Comparison of ENCODE assay signal across 12 mouse cellular contexts in the genomic region with DNA sequence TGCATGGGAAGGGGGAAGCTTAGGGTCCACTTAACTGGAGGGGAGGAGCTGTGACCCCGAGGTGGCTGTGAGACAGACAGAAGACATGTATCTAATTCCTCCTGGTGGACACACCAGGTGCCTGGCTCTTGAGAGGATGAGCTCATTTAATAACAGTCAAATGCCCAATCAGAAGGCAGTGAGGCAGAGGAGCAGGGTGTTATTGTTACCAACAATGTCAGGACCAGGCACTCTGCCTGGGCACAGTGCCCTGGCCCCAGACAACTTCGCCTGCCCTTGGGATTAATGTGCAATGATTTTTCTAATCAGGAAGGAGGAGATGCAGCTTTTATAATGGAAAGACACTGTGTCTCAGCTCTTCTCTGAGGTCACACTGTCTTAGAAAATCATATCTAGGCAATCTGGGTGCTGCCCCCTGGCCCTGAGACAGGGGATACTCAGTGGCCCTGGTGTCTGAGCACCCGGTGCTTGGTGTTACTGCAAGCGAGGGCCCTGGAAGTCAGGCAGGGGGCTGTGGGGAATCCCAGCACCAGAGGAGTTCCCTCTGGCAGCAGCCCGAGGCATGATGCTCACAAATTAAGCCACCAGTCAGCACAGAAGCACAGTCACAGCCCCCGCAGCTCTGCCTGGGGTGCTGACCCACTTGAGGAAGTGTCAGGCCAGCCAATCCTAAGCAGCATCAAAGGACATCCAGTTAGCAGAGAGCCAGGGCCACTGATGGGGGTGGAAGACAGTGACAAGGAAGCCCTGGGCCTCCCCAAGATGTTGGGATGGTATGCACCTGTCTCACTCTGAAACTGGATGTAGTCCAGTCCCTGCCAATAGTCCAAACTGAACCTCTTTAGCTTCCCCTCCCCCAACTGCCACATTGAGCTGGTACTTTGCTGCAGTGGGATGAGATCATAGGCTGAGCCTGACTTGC.
A peak's percentile ranks its signal among the peaks of the same experiment; 100 is the strongest.
DNase-seq lines count a peak whose midpoint lies in the region; ATAC-seq and TF ChIP-seq lines count a peak whose summit lies in the region.
"Had no signal": no experiment of that assay in that cellular context is flagged by ENCODE, and none has a peak within 500 bp of the region (broad histone marks: within the 10 kb centered on the region; RNA-seq: fewer than 3 reads in every experiment).

No protein-coding gene starts in this region.

- no peak overlapping the region for H3K4me2 ChIP-seq in lung, postnatal 0 days (replicated peaks; ENCODE audit: low read depth, low read length)
- H3K4me2 ChIP-seq in hindbrain, embryonic 13.5 days: no peak overlapping the region
- no peak overlapping the region for H3K4me2 ChIP-seq in liver, embryonic 12.5 days
- H3K4me2 ChIP-seq: embryonic facial prominence, embryonic 12.5 days; limb, embryonic 13.5 days; neural tube, embryonic 12.5 days had no signal

- intact Hi-C loops in left cerebral cortex, postnatal 4 days (cut with DNase I): no loop called here

- no peak for ATAC-seq in lung, postnatal 0 days
- ATAC-seq in hindbrain, embryonic 13.5 days (ENCODE audit: low FRiP score): no peak
- no peak for ATAC-seq in liver, embryonic 12.5 days

- H3K4me1 ChIP-seq in lung, postnatal 0 days (ENCODE audit: insufficient read depth, low read depth, low read length): peaks cover 7% of the 10 kb centered on the region; the same call in 1 of the 2 replicates
- H3K4me1 ChIP-seq in hindbrain, embryonic 13.5 days (replicated peaks): peaks cover 89% of the 10 kb centered on the region
- peaks cover 78% of the 10 kb centered on the region for H3K4me1 ChIP-seq in olfactory bulb, adult 2 months (ENCODE audit: control insufficient read depth, insufficient read depth, low read length)
- H3K4me1 ChIP-seq in liver, embryonic 12.5 days: no peaks in the 10 kb centered on the region

- H3K27ac ChIP-seq in lung, postnatal 0 days (ENCODE audit: low read length): no peak overlapping the region
- peak overlapping the region; percentile 55 for H3K27ac ChIP-seq in hindbrain, embryonic 13.5 days
- peak overlapping the region; percentile 7 for H3K27ac ChIP-seq in olfactory bulb, adult 2 months (ENCODE audit: insufficient read depth, low read depth, low read length)
- no peak overlapping the region for H3K27ac ChIP-seq in liver, embryonic 12.5 days
- H3K27ac ChIP-seq: embryonic facial prominence, embryonic 12.5 days; limb, embryonic 13.5 days; neural tube, embryonic 12.5 days had no signal

- H3K27me3 ChIP-seq in lung, postnatal 0 days (replicated peaks; ENCODE audit: insufficient read depth, low read length): no peaks in the 10 kb centered on the region
- H3K27me3 ChIP-seq in hindbrain, embryonic 13.5 days: no peaks in the 10 kb centered on the region
- H3K27me3 ChIP-seq in liver, embryonic 12.5 days (replicated peaks): no peaks in the 10 kb centered on the region
- H3K27me3 ChIP-seq: embryonic facial prominence, embryonic 12.5 days; limb, embryonic 13.5 days; neural tube, embryonic 12.5 days had no signal

- no peaks in the 10 kb centered on the region for H3K36me3 ChIP-seq in lung, postnatal 0 days (ENCODE audit: insufficient read depth, low read length)
- no peaks in the 10 kb centered on the region; the same call in 1 of the 2 replicates for H3K36me3 ChIP-seq in hindbrain, embryonic 13.5 days
- H3K36me3 ChIP-seq in liver, embryonic 12.5 days: no peaks in the 10 kb centered on the region
- H3K36me3 ChIP-seq: neural tube, embryonic 12.5 days had no signal

- WGBS in lung, postnatal 0 days: 67% methylated on average over 6 of the region's 6 CpGs
- 52% methylated on average over 6 of the region's 6 CpGs for WGBS in hindbrain, embryonic 13.5 days
- WGBS in olfactory bulb, adult 2 months: 19% methylated on average over 6 of the region's 6 CpGs
- WGBS in liver, embryonic 12.5 days (ENCODE audit: insufficient replicate concordance): 51% methylated on average over 6 of the region's 6 CpGs

- TF ChIP-seq CTCF in lung, postnatal 0 days (IDR thresholded peaks at IDR 0.05): peak; percentile 33
- no peak for TF ChIP-seq CTCF in olfactory bulb, adult 2 months (IDR thresholded peaks at IDR 0.05; ENCODE audit: insufficient read depth, low read depth, low read length)

- no peak for DNase-seq in lung, postnatal 0 days (ENCODE audit: low spot score)
- DNase-seq in lung, postnatal 36 days: no peak
- peak; percentile 86 for DNase-seq in cerebellum, adult 9-11 months
- DNase-seq in c-Kit-positive CD71-positive TER-119-positive erythroid progenitor cells, embryonic 14.5 days (ENCODE audit: low spot score): no peak
- no peak for DNase-seq in left cerebral cortex, postnatal 4 days
- DNase-seq: lung, postnatal 4 days had no signal

- no peaks in the 10 kb centered on the region for H3K9me3 ChIP-seq in lung, postnatal 0 days (ENCODE audit: low read length)
- H3K9me3 ChIP-seq in hindbrain, embryonic 13.5 days: no peaks in the 10 kb centered on the region
- H3K9me3 ChIP-seq in liver, embryonic 12.5 days (replicated peaks): no peaks in the 10 kb centered on the region
- H3K9me3 ChIP-seq: embryonic facial prominence, embryonic 12.5 days; limb, embryonic 13.5 days; neural tube, embryonic 12.5 days had no signal

- no peak for TF ChIP-seq POLR2A in olfactory bulb, adult 2 months (IDR thresholded peaks at IDR 0.05; ENCODE audit: insufficient read depth, low read depth, low read length)

- H3K9ac ChIP-seq in lung, postnatal 0 days (replicated peaks; ENCODE audit: low read depth): no peak overlapping the region
- 0 out of 2 replicates have a peak overlapping the region, but pooled peaks have one; percentile 13 for H3K9ac ChIP-seq in hindbrain, embryonic 13.5 days
- H3K9ac ChIP-seq in liver, embryonic 12.5 days: no peak overlapping the region
- H3K9ac ChIP-seq: embryonic facial prominence, embryonic 12.5 days; limb, embryonic 13.5 days; neural tube, embryonic 12.5 days had no signal

- H3K4me3 ChIP-seq in lung, postnatal 0 days (ENCODE audit: low read depth, low read length): no peak overlapping the region
- H3K4me3 ChIP-seq in hindbrain, embryonic 13.5 days: no peak overlapping the region
- H3K4me3 ChIP-seq in olfactory bulb, adult 2 months (ENCODE audit: insufficient read depth, low read depth, low read length): no peak overlapping the region
- no peak overlapping the region for H3K4me3 ChIP-seq in liver, embryonic 12.5 days
- H3K4me3 ChIP-seq: embryonic facial prominence, embryonic 12.5 days; limb, embryonic 13.5 days; neural tube, embryonic 12.5 days had no signal

- TF ChIP-seq EP300 in lung, postnatal 0 days (IDR thresholded peaks at IDR 0.05): no peak

Comparison
In these comparisons a context has a peak if more than half of its experiments do, and no peak if none do; other contexts are left out.
1. H3K27ac ChIP-seq: peak in hindbrain, embryonic 13.5 days (single experiment) and olfactory bulb, adult 2 months (single experiment); none in lung, postnatal 0 days (single experiment) and liver, embryonic 12.5 days (single experiment).